Mouse (Mus musculus): ENCODE results near the gene Sfswap. TPM values are rescaled to one million over a fixed set of nuclear protein-coding genes. Genes with fewer than 3 reads are reported as not detected.

Sfswap gene
- polyA plus RNA-seq, 1 experiment from 2014 or later: 29.2 TPM

- H3K36me3 ChIP-seq: peaks cover 13% of the 10 kb centered on the region
Measured at GRCm38 (mm10) chr5:129534500-129534899, 33.5 kb downstream of the Sfswap start.

DNA sequence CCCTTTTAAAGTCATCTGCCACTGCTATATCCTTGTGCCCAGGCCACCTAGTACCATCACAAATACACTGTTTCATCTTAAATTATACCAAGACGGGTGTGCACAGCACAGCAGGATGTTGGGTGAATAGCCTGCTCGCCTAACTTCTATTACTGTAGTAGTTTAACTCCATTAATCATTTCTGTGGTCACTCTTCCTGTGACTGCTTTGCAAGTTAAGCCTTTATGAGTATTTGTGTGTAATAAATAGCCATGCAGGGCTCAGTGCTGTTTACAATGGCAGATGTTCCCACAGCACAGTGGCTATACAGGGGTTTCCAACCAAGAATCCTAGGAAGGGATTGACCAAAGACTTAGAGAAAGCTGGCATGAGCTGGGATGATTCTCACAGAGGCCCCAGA lies 34.0 kb downstream of the Sfswap start:
- Histone ChIP-seq H3K27me3 (replicated peaks) (no peaks in the 10 kb centered on the region), H3K4me1 (replicated peaks) (no peaks in the 10 kb centered on the region), H3K27ac (no peak overlapping the region), H3K4me3 (replicated peaks) (no peak overlapping the region), H3K36me3 (peaks cover 12% of the 10 kb centered on the region; the same call in 1 of the 2 replicates), H3K9ac (no peak overlapping the region), H3K9me3 (no peaks in the 10 kb centered on the region), H3K4me2 (replicated peaks) (no peak overlapping the region)
- ATAC-seq: no peak
- 79% methylated on average over 2 of the region's 2 CpGs for WGBS

More at GRCm38 (mm10) chr5:129534500-129534899, 33.5 kb downstream of the Sfswap start:
- Histone ChIP-seq H3K27me3 (replicated peaks) (no peaks in the 10 kb centered on the region), H3K27ac (no peak overlapping the region), H3K4me3 (replicated peaks) (no peak overlapping the region), H3K9me3 (no peaks in the 10 kb centered on the region), H3K4me1 (replicated peaks) (no peaks in the 10 kb centered on the region), H3K9ac (no peak overlapping the region), H3K4me2 (replicated peaks) (no peak overlapping the region)
- 81% methylated on average over 2 of the region's 2 CpGs for WGBS
- ATAC-seq: no peak

GRCm38 (mm10) chr5:129535431-129535830 lies 34.4 kb downstream of the Sfswap start:
- no peak for ATAC-seq
- no peaks in the 10 kb centered on the region for H3K4me1 ChIP-seq (replicated peaks)
- H3K9ac ChIP-seq: no peak overlapping the region
- H3K36me3 ChIP-seq: peaks cover 16% of the 10 kb centered on the region; the same call in 1 of the 2 replicates
- no peak overlapping the region for H3K4me2 ChIP-seq (replicated peaks)
- 95% methylated on average over 3 of the region's 3 CpGs for whole genome bisulfite sequencing
- H3K27me3 ChIP-seq (replicated peaks): no peaks in the 10 kb centered on the region
- no peaks in the 10 kb centered on the region for H3K9me3 ChIP-seq
- H3K27ac ChIP-seq: no peak overlapping the region
- H3K4me3 ChIP-seq (replicated peaks): no peak overlapping the region

DNA sequence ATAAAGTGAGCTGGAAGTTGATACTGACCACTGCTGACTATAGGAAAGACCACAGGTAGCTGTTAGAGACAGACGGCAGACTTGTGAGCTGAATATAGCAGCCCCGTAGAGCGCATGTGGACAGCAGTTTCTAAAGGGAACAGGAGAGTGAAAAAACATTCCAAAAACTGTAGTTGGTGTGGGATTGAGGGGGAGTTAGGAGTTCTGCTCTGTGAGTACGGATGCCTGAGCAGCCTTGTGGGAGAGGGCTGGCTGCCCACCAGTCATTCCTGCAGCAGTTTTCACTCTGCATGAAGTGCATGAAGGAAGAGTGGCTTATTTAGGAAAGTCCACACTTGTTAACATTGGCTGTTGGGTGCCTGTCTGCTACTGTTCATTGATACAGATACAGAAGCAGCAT lies 37.8 kb downstream of the Sfswap start:
- no peak overlapping the region for H3K4me3 ChIP-seq (replicated peaks)
- no peak for ATAC-seq
- WGBS: 86% methylated on average over 4 of the region's 4 CpGs
- peaks cover 33% of the 10 kb centered on the region for H3K36me3 ChIP-seq
- no peak overlapping the region for H3K4me2 ChIP-seq (replicated peaks)
- H3K9ac ChIP-seq: no peak overlapping the region
- no peaks in the 10 kb centered on the region for H3K27me3 ChIP-seq (replicated peaks)
- H3K27ac ChIP-seq: no peak overlapping the region
- H3K9me3 ChIP-seq: no peaks in the 10 kb centered on the region
- no peaks in the 10 kb centered on the region for H3K4me1 ChIP-seq (replicated peaks)

GRCm38 (mm10) chr5:129542236-129542635 lies 41.2 kb downstream of the Sfswap start:
- Histone ChIP-seq H3K36me3 (peaks cover 52% of the 10 kb centered on the region), H3K4me3 (replicated peaks) (no peak overlapping the region), H3K9me3 (no peaks in the 10 kb centered on the region), H3K27me3 (replicated peaks) (no peaks in the 10 kb centered on the region), H3K9ac (no peak overlapping the region), H3K27ac (no peak overlapping the region), H3K4me1 (replicated peaks) (no peaks in the 10 kb centered on the region), H3K4me2 (replicated peaks) (no peak overlapping the region)
- ATAC-seq: no peak
- WGBS: 79% methylated on average over 3 of the region's 3 CpGs

DNA sequence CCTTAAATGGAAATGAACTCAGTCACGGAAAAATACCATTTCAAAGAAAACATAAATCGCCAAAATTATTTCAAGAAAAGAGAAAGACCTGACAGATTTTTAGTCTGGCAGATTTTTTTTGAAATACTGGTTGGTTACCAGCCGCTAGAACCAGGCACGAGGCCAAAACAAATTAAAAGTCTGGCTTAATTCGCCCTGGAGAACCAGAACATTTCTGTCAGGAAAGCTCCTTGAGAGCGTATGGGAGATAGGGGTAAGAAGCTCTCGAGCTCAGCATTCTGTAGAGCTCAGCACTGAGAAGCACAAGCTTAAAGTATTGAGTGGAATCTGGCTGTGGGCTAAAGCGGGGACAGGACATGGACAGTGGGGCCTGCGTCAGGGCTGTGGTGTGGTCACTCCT lies 44.8 kb downstream of the Sfswap start:
- no peak for ATAC-seq
- Histone ChIP-seq H3K27ac (no peak overlapping the region), H3K9ac (no peak overlapping the region), H3K36me3 (peaks cover 62% of the 10 kb centered on the region), H3K4me2 (replicated peaks) (no peak overlapping the region), H3K4me1 (replicated peaks) (no peaks in the 10 kb centered on the region), H3K27me3 (replicated peaks) (no peaks in the 10 kb centered on the region), H3K9me3 (no peaks in the 10 kb centered on the region), H3K4me3 (replicated peaks) (no peak overlapping the region)
- 77% methylated on average over 9 of the region's 9 CpGs for WGBS

DNA sequence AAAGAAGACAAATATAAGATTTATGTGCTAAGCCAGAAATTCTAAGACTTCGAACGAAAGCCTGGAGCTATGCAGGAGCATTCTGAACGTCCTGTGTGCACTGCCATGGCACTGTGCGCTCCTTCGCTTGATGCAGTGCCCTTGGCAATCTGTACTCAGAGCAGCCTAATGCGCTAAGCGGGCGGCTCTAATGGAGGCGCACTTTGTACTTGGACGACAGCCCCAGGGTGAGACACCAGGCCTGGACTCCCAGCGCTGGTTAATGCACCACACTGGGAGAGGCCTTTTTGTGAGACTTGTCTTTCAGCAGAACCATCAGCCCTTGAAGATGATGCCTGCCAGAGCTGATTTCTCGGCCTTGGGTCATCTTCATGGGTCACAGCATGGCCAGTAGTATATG lies 48.7 kb downstream of the Sfswap start:
- no peak overlapping the region for H3K27ac ChIP-seq
- WGBS: 93% methylated on average over 12 of the region's 12 CpGs
- H3K27me3 ChIP-seq (replicated peaks): no peaks in the 10 kb centered on the region
- H3K9ac ChIP-seq: no peak overlapping the region
- H3K9me3 ChIP-seq: no peaks in the 10 kb centered on the region
- H3K36me3 ChIP-seq: peaks cover 62% of the 10 kb centered on the region
- H3K4me1 ChIP-seq (replicated peaks): no peaks in the 10 kb centered on the region
- H3K4me3 ChIP-seq (replicated peaks): no peak overlapping the region
- no peak overlapping the region for H3K4me2 ChIP-seq (replicated peaks)
- no peak for ATAC-seq

DNA sequence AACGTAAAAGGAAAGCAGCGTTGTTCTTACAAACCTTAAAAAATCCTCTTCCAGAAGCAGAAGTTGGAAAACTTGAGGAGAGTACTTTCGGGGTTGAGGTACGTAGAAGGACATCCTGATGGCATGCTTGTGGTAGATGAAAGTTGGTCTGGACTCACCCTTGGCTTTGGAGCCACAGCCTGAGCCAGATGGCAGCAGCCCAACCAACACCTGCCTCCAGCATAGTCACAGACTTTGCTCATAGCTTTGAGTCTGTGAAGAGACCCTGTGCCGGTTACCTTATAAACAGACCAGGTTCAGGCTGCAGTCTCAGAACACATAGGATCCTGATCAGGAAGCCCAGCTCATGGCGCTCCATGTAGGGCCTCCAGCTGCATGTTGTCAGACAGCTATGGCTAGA lies 49.8 kb downstream of the Sfswap start:
- Histone ChIP-seq H3K27ac (no peak overlapping the region), H3K4me2 (replicated peaks) (no peak overlapping the region), H3K36me3 (peaks cover 68% of the 10 kb centered on the region), H3K9ac (no peak overlapping the region), H3K4me3 (replicated peaks) (no peak overlapping the region), H3K27me3 (replicated peaks) (no peaks in the 10 kb centered on the region), H3K4me1 (replicated peaks) (no peaks in the 10 kb centered on the region), H3K9me3 (no peaks in the 10 kb centered on the region)
- ATAC-seq: no peak
- WGBS: 97% methylated on average over 6 of the region's 6 CpGs

DNA sequence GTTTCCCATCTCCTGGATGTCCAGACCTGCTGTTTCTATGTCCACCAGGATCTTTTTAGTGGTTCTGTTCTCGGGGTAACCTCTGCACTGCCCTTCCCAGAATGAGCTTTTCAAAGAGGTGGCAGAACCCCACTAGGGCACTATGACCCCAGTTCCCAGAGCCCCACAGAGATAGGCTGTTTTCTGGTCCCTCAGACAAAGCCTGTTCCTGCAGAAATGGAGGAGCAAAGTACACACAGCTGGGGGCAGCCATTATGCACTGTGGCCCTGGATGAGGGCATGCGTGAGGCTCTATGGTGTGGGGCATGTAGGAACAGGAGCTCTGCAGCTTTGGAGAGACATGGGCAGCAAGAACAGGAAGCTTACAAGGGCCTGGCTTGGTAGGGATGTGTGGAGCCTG lies 51.0 kb downstream of the Sfswap start:
- no peak for ATAC-seq
- no peaks in the 10 kb centered on the region for H3K27me3 ChIP-seq (replicated peaks)
- 95% methylated on average over 2 of the region's 2 CpGs for whole genome bisulfite sequencing
- H3K4me2 ChIP-seq (replicated peaks): no peak overlapping the region
- no peaks in the 10 kb centered on the region for H3K9me3 ChIP-seq
- H3K4me3 ChIP-seq (replicated peaks): no peak overlapping the region
- peaks cover 63% of the 10 kb centered on the region for H3K36me3 ChIP-seq
- no peak overlapping the region for H3K27ac ChIP-seq
- no peaks in the 10 kb centered on the region for H3K4me1 ChIP-seq (replicated peaks)
- H3K9ac ChIP-seq: no peak overlapping the region

DNA sequence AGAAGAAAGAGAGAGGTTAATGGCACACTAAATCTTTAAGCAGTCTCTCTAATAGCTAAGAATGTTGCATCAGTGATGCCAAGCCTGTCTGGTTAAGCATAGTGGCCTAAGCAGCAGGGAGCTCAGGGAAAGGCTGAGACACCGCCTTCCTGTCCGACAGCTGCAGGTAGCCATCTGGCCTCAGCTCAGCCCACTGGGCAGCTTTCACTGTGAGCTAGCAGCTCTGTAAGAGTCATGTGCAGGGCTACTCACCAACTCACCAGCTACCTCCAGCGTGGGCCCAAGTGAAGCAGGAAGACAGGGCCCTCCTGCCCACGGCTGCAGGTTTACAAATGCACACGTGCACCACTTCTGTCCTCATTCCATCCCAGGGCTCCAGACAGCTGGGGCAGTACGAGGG lies 52.6 kb downstream of the Sfswap start:
- H3K36me3 ChIP-seq: peaks cover 57% of the 10 kb centered on the region
- no peak overlapping the region for H3K9ac ChIP-seq
- no peak for ATAC-seq
- H3K4me1 ChIP-seq (replicated peaks): no peaks in the 10 kb centered on the region
- H3K9me3 ChIP-seq: no peaks in the 10 kb centered on the region
- no peak overlapping the region for H3K4me2 ChIP-seq (replicated peaks)
- H3K27me3 ChIP-seq (replicated peaks): no peaks in the 10 kb centered on the region
- WGBS: 90% methylated on average over 6 of the region's 6 CpGs
- H3K27ac ChIP-seq: no peak overlapping the region
- no peak overlapping the region for H3K4me3 ChIP-seq (replicated peaks)

DNA sequence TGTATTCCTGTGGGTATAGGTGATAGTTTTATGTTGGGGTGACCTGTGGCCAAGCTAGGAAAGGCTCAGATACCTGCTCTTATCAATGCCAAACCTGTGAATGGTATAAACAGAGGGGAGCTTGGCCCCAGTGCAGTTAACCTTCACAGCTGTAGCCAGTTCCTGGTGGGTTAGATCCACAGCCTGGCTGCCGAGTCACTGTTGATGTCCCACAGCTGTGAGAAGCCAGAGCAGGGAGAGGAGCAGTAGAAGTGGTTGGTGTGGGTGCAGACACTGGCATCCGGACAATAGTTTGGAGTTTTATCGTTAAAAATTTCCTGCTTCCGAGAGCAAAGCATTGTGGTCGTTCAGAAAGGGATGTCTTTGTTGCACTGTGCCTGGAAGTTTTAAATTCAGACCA lies 57.6 kb downstream of the Sfswap start:
- Histone ChIP-seq H3K9me3 (no peaks in the 10 kb centered on the region), H3K4me1 (replicated peaks) (no peaks in the 10 kb centered on the region), H3K4me2 (replicated peaks) (no peak overlapping the region), H3K36me3 (peaks cover 39% of the 10 kb centered on the region), H3K4me3 (replicated peaks) (no peak overlapping the region), H3K9ac (no peak overlapping the region), H3K27ac (no peak overlapping the region), H3K27me3 (replicated peaks) (no peaks in the 10 kb centered on the region)
- no peak for ATAC-seq
- 80% methylated on average over 5 of the region's 5 CpGs for WGBS

- H3K4me3 ChIP-seq (replicated peaks): no peak overlapping the region
- H3K9ac ChIP-seq: no peak overlapping the region
- H3K27ac ChIP-seq: no peak overlapping the region
- 84% methylated on average over 11 of the region's 11 CpGs for WGBS
- H3K9me3 ChIP-seq: no peaks in the 10 kb centered on the region
- ATAC-seq: no peak
- H3K4me2 ChIP-seq (replicated peaks): no peak overlapping the region
- H3K27me3 ChIP-seq (replicated peaks): no peaks in the 10 kb centered on the region
- peaks cover 43% of the 10 kb centered on the region for H3K36me3 ChIP-seq
- no peaks in the 10 kb centered on the region for H3K4me1 ChIP-seq (replicated peaks)
Measured at GRCm38 (mm10) chr5:129559283-129559682, 58.3 kb downstream of the Sfswap start.

DNA sequence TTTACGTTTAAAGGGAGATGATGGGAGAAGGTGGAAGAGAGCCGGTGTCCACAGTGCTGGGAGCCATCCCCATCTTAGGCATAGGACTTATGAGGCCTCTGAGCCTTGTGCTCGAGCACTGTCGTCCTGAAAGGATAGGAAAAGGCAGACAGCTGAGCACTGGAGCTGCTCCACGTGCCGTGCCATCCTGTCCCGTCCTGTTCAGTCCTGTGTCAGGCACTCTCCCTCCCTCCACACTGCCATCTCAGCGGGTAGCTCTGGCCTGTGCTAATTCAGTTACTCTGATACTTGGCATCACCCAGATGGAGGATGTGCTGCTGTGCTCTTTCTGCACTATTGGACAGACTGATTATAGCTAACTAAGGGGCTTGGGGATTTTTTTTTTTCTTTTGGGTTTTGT lies 61.3 kb downstream of the Sfswap start:
- Histone ChIP-seq H3K9me3 (no peaks in the 10 kb centered on the region), H3K4me3 (replicated peaks) (no peak overlapping the region), H3K27ac (no peak overlapping the region), H3K36me3 (peaks cover 47% of the 10 kb centered on the region), H3K9ac (no peak overlapping the region), H3K27me3 (replicated peaks) (no peaks in the 10 kb centered on the region), H3K4me1 (replicated peaks) (no peaks in the 10 kb centered on the region), H3K4me2 (replicated peaks) (no peak overlapping the region)
- ATAC-seq: no peak
- 95% methylated on average over 8 of the region's 8 CpGs for WGBS

Data from intestine, embryonic 15.5 days (tissue).